Mouse (Mus musculus) cortical plate, adult 2 months (tissue): ENCODE data around the gene Als2cr12.
"Not testable (repeated sequence)": the region's sequence is repeated elsewhere in the genome, so short reads cannot be mapped to it uniquely, and the experiment has no call there.

ENCODE experiments used
- CTCF ChIP-seq: fragments of 200-500 bp; IDR thresholded peaks from 2 replicates; pipeline ENCODE4 v1.5.1; 2011; ENCODE audit warnings: mild to moderate bottlenecking, control low read depth, low read length; ENCODE audit not compliant: insufficient read depth; ENCODE audit errors: extremely low read depth
- POLR2A ChIP-seq: fragments of 200-500 bp; IDR thresholded peaks from 2 replicates; pipeline ENCODE4 v1.6.1; 2011; ENCODE audit warnings: mild to moderate bottlenecking, low read length, control low read depth; ENCODE audit not compliant: insufficient read depth; ENCODE audit errors: extremely low read depth

DNA sequence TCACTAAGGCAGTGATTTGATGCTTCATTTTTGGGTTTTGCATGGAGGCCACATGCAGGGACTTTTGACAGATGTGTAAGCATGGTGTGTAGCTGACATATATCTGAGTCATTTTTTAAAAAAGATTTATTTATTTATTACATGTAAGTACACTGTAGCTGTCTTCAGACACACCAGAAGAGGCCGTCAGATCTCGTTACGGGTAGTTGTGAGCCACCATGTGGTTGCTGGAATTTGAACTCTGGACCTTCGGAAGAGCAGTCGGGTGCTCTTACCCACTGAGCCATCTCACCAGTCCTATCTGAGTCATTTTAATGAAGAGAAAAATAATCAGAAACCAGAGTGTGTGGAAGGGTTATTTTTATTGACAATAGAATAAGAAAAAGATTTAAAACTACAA is 86.2 kb downstream of the Als2cr12 start:
- TF ChIP-seq CTCF, POLR2A: not testable (repeated sequence)
